Mouse (Mus musculus): Measurements from ENCODE around the gene Cramp1l.
"Not testable (repeated sequence)": the region's sequence is repeated elsewhere in the genome, so short reads cannot be mapped to it uniquely, and the experiment has no call there.

Gene Cramp1l

DNA sequence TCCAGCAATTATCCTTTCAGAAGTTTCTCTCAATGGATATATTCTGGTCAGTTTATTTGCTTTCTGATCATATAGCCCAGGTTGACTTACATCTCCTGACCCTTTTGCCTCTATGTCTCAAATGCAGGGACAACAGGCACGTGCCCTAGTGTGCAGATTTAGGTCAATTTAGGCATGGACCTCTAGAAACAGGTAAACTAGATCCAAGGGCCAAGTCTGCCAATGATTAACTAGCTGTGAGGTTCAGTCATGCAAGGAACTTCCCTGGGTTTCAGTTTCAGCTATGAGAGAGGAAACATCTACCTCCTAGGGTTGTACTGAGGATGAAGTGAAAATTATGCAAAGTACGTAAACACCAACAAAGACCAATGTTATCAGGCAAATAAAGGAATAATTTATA, 62.3 kb downstream of the Cramp1l start:
- no peak for DNase-seq

DNA sequence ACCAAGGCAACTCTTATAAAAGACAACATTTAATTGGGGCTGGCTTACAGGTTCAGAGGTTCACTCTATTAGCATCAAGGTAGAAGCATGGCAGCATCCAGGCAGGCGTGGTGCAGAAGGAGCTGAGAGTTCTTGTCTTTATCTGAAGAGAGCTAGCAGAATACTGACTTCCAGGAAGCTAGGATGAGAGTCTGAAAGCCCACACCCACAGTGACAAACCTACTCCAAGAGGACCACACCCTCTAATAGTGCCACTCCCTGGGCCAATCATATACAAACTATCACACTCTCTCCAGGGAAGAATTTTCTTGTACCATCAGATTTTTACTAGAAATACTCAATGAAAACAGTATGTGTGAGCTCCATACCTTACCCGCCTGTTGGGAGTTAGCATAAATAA, 64.9 kb downstream of the Cramp1l start:
- DNase-seq, result no peak

GRCm38 (mm10) chr17:24948204-24948603, 67.4 kb downstream of the Cramp1l start:
- DNase-seq, result no peak

- not testable (repeated sequence) for DNase-seq
These were observed 72.0 kb downstream of the Cramp1l start for GRCm38 (mm10) chr17:24943589-24943988.

GRCm38 (mm10) chr17:24943036-24943435, 72.6 kb downstream of the Cramp1l start:
- no peak for DNase-seq

DNA sequence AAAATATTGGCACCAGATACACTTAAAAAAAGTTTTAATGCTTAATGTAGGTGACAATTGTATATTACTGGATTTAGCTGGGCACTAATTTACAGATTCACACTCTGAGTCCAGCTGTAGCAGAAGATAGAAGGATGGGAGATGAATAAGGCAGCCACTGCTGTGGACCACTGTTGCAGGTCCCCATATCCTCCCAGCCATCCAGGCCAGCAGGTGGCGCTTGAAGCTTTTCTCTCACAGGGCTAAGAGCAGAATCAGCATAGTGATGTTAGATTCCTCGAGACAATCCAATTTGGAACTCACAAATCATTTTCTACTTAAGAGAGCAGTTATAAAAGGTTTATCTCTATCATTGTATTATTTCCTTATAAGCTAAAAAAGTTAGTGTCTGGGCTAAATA, 73.1 kb downstream of the Cramp1l start:
- peak; percentile 33 for DNase-seq

- no peak for DNase-seq
These were observed 78.3 kb downstream of the Cramp1l start for GRCm38 (mm10) chr17:24937266-24937665.

- DNase-seq, result peak; percentile 96
These were observed 79.0 kb downstream of the Cramp1l start, which contains the start of gene Mapk8ip3 for GRCm38 (mm10) chr17:24936259-24937237. TSS of gene Mapk8ip3 (minus strand) at chr17:24936977.

DNA sequence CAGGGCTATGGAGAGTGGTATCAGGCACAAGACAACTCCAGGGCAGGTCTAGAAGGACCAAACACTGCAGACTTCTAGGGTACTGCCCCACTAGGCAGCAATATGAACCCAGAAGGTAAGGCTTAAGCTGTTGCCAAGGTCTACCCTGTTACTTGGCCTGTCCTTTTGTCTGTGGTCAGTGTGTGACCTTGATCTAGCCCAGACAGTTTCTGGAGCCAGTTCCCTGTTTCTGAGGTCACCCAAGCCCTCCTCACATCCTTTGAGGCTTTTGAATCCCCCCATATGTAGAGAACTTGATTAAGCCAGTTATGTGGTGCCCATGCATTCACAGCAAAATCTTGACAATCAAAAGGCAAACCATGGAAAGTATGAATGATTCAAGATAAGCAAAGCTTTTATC, 79.9 kb downstream of the Cramp1l start:
- no peak for DNase-seq

- DNase-seq, result no peak
These were observed 80.7 kb downstream of the Cramp1l start for GRCm38 (mm10) chr17:24934926-24935325.

- no peak for DNase-seq
These were observed 82.4 kb downstream of the Cramp1l start for GRCm38 (mm10) chr17:24933163-24933562.

- DNase-seq, result no peak
These were observed 83.2 kb downstream of the Cramp1l start for GRCm38 (mm10) chr17:24932431-24932830.

GRCm38 (mm10) chr17:24929506-24929905, 86.1 kb downstream of the Cramp1l start:
- DNase-seq, result no peak

DNA sequence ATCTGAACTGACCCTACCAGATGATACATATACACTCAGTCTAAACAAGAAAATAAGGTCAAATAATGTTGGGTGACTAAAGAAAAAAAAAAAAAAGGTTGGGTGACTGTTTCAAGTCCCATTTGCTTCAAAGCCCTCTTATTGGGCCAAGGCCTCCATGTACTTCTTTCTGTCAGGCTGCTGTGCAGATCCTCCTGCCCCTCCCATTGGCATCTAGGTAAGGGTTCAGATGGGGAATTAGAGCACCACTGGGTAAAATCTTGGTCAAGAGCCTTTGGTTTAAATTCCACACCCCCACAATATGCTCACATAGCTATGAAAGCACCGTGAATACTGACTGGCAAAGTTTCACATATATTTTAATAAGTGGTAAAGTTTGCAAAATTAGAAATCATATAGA, 92.3 kb downstream of the Cramp1l start:
- DNase-seq, result no peak

- no peak for DNase-seq
These were observed 101.6 kb downstream of the Cramp1l start for GRCm38 (mm10) chr17:24913984-24914383.
